Mouse (Mus musculus): ENCODE results near the gene Pelp1.

- TF ChIP-seq CTCF (IDR thresholded peaks at IDR 0.05; ENCODE audit: low read depth, low read length) (no peak), POLR2A (IDR thresholded peaks at IDR 0.05; ENCODE audit: insufficient read depth, low read length) (no peak), EP300 (IDR thresholded peaks at IDR 0.05; ENCODE audit: insufficient read depth, low read depth, low read length) (no peak)
Measured at GRCm38 (mm10) chr11:70381330-70381729, 28.5 kb downstream of the Pelp1 start.

Measured in ES-Bruce4 (cell line).